Mouse (Mus musculus) cerebellum, adult 18-20 months (tissue): ENCODE results near the gene Utrn.

Experiments used
- DNase-seq, 2 experiments: peaks; one replicate each; pipeline ENCODE4 v3.0.0; 2021

Utrn gene

GRCm38 (mm10) chr10:12505568-12505967 is 363.6 kb downstream of the Utrn start:
- DNase-seq: no peak

- DNase-seq: no peak
Observed at GRCm38 (mm10) chr10:12500489-12500888, 368.7 kb downstream of the Utrn start.

DNA sequence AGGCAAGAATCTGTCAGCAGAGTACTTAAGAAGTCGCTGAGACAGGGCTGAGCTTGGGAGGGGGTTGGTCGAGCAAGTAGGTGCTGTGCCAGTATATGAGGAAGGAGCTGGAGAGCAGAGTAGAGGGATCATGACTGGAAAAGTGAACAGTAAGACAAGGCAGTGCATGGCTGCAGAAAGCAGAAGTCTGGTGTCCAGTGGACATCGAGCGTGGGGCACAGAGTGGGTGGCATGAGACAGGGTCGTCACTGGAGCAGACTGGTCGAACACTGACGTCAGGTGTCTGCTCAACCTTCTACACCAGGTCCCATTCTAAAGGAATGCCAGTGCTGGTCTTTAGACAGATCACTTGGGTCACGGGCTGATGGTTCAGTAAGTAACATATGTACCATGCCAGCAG is 371.6 kb downstream of the Utrn start:
- DNase-seq: no peak

DNA sequence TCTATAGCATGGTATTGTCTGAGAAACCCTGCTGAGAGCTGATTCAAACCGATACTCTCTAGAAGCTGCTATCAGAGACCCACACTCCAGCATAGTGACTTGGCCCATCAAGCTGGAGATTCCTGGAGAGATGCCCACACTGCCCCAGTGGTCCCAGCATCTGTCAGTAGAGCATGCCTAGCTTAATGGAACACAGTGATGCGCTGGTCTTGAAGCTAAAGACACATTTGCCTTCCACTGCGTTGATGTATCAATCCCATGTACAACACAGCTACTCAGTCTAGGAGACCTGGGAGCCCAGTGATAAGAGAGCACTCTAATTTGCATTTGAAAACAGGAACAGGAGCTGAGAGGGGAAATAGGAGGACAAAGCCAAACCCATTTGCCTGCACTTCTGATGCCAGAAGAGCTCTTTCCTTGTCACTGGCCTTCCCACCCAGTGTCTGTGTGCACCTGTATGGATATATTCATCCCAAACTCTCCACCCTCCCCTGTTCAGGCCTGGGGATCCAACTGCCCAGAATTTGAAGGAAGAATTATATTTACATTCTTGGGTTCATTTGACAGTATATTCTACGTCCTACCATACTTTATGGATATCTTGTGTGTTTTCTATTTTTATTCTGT is 379.5 kb downstream of the Utrn start:
- DNase-seq: peak in 1 of 2 experiments; percentile 4

GRCm38 (mm10) chr10:12488518-12488917 is 380.6 kb downstream of the Utrn start:
- DNase-seq: no peak

- DNase-seq: no peak
Observed at GRCm38 (mm10) chr10:12488117-12488516, 381.0 kb downstream of the Utrn start.

DNA sequence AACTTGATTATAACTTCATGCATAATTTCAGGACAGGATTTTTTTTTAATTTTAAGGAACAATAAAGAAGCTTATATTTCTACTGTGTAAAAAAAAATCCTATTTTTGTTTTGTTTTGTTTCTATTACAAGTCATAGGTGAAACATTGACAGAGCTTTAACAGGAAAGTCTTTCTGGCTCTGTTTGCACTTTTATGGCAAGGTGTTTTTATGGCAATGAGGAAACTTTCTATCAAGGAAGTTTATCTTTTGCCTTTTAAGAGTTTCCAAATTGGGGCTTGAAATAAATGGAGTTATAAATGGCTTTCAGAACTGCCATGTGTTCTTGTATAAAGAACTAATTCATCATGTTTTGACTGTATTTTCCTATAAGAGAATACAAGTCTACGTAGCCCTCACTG is 385.7 kb downstream of the Utrn start:
- DNase-seq: no peak

DNA sequence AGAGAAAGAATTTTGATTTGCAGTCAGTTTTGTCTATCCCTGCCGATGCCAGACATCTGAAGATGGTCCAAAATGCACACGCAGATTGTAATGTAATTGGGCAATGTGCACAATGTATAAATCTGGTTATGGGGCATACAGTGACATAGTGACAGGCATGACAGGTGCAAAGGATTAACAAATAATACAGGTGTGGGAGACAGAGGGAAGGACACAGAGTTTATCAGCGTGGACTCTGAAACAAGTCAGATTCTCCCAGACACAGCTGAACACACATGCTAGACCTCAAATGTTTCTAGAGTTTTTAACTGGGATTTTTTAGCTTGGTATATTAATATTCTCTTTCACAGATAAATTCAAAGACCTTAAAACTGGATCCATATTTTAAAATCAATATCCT is 386.2 kb downstream of the Utrn start:
- DNase-seq: no peak

- DNase-seq: no peak
Observed at GRCm38 (mm10) chr10:12474850-12475621, 394.1 kb downstream of the Utrn start.

DNA sequence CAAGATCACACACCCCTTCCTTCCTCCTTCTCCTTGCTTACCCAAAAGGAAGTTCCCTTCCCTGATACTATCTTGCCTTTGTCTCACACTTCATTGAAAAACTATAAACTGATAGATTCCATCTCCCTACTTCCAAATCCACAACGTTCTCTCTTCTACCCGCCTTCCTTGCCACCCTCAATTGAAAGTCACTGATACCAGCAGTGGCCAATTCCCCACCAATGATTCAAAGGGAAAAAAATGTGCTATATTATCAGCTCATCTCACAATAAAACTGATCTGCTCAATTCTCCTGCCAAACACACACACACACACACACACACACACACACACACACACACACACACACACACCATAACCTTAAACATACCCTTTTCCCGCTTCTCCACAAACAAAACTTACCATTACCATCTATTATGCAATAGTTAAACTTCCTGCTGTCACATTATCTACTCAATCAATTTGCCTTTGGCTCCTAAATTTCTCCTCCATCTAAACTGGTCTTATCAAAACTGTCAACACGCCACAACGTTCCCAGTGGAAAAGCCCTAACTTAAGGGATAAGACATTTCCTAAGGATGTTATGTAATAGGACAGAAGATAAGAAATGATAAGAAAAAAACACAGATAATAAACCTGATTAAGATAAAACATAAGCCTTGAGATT is 399.6 kb downstream of the Utrn start:
- DNase-seq: no peak

DNA sequence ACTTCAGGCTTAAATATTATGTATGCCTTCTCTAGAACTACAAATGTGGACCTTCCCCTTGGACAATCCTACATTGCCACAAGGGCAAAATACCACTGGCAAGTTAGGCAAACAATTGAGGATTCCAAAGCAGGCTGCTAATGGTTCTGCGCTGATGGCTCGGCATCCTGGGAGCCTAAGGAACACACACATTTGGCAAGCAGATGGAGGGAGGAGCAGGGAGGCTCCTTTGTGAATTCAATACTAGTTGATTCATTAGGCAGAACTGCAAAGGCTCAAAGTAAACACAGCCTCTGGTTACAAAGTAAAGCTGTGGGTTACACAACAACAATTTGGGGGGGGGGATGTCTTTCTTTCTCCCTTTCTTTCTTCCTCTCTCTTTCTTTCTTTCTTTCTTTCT is 401.6 kb downstream of the Utrn start:
- DNase-seq: no peak

DNA sequence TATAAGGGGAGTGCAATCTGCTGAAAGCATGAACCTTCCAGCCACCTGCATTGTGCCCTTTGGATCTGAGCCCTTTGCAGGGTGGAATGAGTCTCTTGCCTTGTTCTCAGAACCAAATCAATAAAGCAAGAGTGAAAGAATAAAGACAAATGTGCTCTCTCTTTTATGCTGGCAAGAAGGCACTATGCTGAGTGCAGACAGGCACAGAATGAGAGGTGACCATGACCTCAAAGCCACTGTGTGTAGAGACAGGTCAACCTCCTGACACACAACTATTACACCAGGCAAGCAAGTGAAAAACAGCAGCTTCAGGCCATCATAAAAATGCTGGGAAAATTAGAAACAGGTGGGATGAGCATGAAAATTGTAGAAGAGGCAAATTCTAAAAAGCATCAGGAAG is 408.2 kb downstream of the Utrn start:
- no peak for DNase-seq

DNA sequence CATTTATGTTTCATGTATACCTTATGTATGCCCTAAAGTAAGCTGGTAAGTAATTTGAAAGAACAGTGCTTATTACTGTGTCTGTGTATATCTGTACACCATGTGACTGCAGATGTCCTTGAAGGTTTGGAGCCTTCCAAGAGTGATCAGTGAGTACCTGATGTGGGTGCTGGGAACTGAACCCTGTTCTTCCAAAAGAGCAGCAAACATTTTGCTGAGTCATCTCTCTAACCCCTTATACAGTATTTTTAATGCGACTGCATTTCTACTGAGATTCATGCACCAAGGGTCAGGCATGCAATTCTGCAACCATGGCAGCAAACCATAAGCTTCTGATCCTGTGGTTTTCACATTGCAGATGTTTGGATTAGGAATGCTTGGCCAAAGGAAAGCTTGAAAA is 412.3 kb downstream of the Utrn start:
- DNase-seq: no peak

DNA sequence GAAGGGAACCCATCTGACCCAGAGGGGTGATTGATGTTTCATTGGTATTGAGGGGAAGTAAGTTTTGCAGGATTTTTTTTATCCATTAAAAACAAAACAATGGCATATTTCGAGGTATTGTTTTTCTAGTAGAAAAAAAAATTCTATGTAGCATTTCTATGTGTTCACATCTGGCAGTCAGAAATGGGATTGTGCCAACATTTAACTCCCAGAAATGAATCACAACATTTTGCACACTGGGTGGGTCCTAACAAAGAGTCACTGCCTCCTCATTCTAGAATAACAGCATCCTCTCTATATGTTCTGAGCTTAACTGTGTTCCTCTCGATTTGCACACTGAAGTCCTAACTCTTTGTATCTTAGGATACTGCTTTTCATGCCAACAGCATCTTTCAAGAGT is 416.5 kb downstream of the Utrn start:
- DNase-seq: no peak

DNA sequence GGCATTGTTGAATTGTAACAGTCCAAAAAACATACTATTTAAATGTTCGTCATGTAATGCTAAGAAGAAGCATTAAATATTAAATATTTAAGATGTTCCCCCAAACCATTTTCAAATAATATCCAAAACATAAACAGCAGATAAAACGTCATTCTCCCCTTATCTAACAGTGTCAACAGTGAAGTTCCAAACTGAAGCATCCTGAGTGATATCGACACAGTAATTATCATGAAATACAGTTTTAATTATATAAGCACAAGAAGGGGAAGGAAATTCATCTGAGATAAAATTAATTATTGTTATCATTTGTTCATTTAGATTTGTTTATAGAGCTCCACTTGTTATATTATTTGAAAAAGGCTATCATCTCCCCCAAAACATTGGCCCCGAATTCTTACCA is 425.0 kb downstream of the Utrn start:
- no peak for DNase-seq

- no peak for DNase-seq
Observed at GRCm38 (mm10) chr10:12433161-12433560, 436.0 kb downstream of the Utrn start.

GRCm38 (mm10) chr10:12430399-12430798 is 438.8 kb downstream of the Utrn start:
- DNase-seq: no peak

- DNase-seq: peak in 1 of 2 experiments; percentile 4
Observed at GRCm38 (mm10) chr10:12426866-12427265, 442.3 kb downstream of the Utrn start.

- no peak for DNase-seq
Observed at GRCm38 (mm10) chr10:12424944-12425343, 444.2 kb downstream of the Utrn start.

DNA sequence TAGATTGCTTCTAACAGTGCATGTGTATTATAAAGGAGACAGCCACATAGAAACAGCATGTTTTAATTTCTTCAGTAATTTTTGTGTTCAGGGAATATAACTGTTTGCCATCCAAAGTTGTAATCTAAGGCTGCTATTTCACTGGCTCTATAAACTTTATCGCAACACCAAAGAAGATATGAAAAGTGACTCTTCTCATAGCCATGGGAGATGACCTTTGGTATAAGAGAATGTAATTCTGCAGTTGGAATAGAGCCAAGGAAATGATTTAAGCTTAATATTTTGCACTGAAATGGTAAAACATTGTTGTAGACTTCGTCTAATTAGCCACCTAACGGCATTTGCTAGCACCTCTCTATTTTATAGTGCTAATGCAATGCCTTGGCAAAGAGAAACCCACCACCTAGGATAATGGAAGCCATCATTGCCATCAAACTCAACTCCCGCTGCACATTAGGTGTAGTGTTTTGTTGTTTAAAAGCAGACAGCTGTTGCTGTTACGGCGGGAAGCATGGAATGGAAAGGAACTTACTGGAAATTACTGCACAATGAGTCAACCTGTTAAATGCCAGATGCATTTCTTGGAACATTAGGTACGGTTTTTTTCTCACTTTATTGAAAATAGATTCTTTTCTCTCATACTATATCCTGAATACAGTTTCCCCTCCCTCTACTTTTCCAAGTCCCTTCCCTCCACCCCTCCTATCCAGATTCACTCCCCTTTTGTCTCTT is 445.0 kb downstream of the Utrn start:
- DNase-seq: no peak

GRCm38 (mm10) chr10:12414967-12415366 is 454.2 kb downstream of the Utrn start:
- no peak for DNase-seq

- no peak for DNase-seq
Observed at GRCm38 (mm10) chr10:12406338-12407110, 462.6 kb downstream of the Utrn start.

- DNase-seq: no peak
Observed at GRCm38 (mm10) chr10:12399450-12399849, 469.7 kb downstream of the Utrn start.
